17 mouse cellular contexts compared by ENCODE assay signal in genomic region chr3:95426476-95426875, GRCm38 (mm10). TPM values are rescaled to one million over a fixed set of nuclear protein-coding genes. Genes with fewer than 3 reads are reported as not detected.
"Had no signal": no experiment of that assay in that cellular context is flagged by ENCODE, and none has a peak within 500 bp of the region (broad histone marks: within the 10 kb centered on the region; RNA-seq: fewer than 3 reads in every experiment).

No protein-coding gene starts in this region.

RNA-seq across cellular contexts. Expression of gene 4930558C23Rik, which starts 23.8 kb away (rescaled TPM):
- total RNA-seq: heart, postnatal 10 days; heart, postnatal 14 days; heart, postnatal 25 days; heart, postnatal 36 days; heart, postnatal 4 days; hematopoietic stem cell, adult 5-6 weeks; hindbrain, postnatal 0 days; layer of hippocampus, adult 18-20 months; layer of hippocampus, adult 2 months; layer of hippocampus, adult 8-10 months; layer of hippocampus, postnatal 10 days; layer of hippocampus, postnatal 14 days; layer of hippocampus, postnatal 25 days; layer of hippocampus, postnatal 36 days; left cerebral cortex, adult 18-20 months; left cerebral cortex, adult 2 months; left cerebral cortex, adult 8-10 months had no signal
